Mouse (Mus musculus) gastrocnemius, adult 2 months (tissue): ENCODE data around the gene Tufm. TPM values are rescaled to one million over a fixed set of nuclear protein-coding genes. Genes with fewer than 3 reads are reported as not detected.

ENCODE experiments used
- DNase-seq: peaks from one replicate; pipeline ENCODE4 v3.0.0; 2022
- H3K27ac ChIP-seq: fragments of 200-600 bp; 2 replicates; pipeline ENCODE4 v1.8.1; 2022; ENCODE audit warnings: mild to moderate bottlenecking
- H3K4me3 ChIP-seq: fragments of 200-600 bp; 2 replicates; pipeline ENCODE4 v1.8.1; 2022; ENCODE audit warnings: mild to moderate bottlenecking, moderate library complexity
- CTCF ChIP-seq: fragments of 200-600 bp; IDR thresholded peaks from 2 replicates; pipeline ENCODE4 v1.8.1; 2022; ENCODE audit warnings: antibody characterized with exemption, mild to moderate bottlenecking, moderate library complexity
- intact Hi-C: fragments of 180-260 bp; cut with DNase I; formaldehyde crosslinking; loops from one replicate; pipeline ENCODE4 v1.15.1; 2025
- total RNA-seq, 2 experiments: library from RNA; stranded (reverse); gene quantifications; 2 replicates each; pipeline ENCODE4 v1.2.3; 2021

Gene Tufm
- total RNA-seq, 2 experiments from 2014 or later = 111 to 141 TPM

- Histone ChIP-seq H3K4me3 (peak overlapping the region; percentile 86), H3K27ac (peak overlapping the region; percentile 99)
- intact Hi-C loops = no loop called here
- TF ChIP-seq CTCF = no peak
- DNase-seq = peak; percentile 40
Measured at GRCm38 (mm10) chr7:126456382-126457266, 30.5 kb upstream of the Tufm start.

- intact Hi-C loops = no loop called here
- TF ChIP-seq CTCF = no peak
- no peak for DNase-seq
- Histone ChIP-seq H3K27ac (peak overlapping the region; percentile 99), H3K4me3 (peak overlapping the region; percentile 86)
Measured at GRCm38 (mm10) chr7:126458225-126458624, 28.9 kb upstream of the Tufm start.

GRCm38 (mm10) chr7:126458844-126459618, 28.1 kb upstream of the Tufm start:
- TF ChIP-seq CTCF = peak; percentile 2; the same call in 1 of the 2 replicates
- peak overlapping the region; percentile 99 for H3K27ac ChIP-seq
- DNase-seq = peak; percentile 88
- H3K4me3 ChIP-seq = peak overlapping the region; percentile 86
- intact Hi-C loops = no loop called here

GRCm38 (mm10) chr7:126460623-126461399, 26.4 kb upstream of the Tufm start:
- intact Hi-C loops = loop anchor here (10.0 kb wide), 1 partner anchor 334 kb away; the partner anchor contains the start of genes Fam57b and Ppp4c
- no peak for TF ChIP-seq CTCF
- Histone ChIP-seq H3K27ac (peak overlapping the region; percentile 99), H3K4me3 (peak overlapping the region; percentile 86)
- DNase-seq = peak; percentile 67

GRCm38 (mm10) chr7:126461626-126462025, 25.5 kb upstream of the Tufm start:
- TF ChIP-seq CTCF = no peak
- peak; percentile 72 for DNase-seq
- peak overlapping the region; percentile 86 for H3K4me3 ChIP-seq
- intact Hi-C loops = loop anchor here (10.0 kb wide), 1 partner anchor 333 kb away; the partner anchor contains the start of genes Fam57b and Ppp4c
- H3K27ac ChIP-seq = peak overlapping the region; percentile 99

- TF ChIP-seq CTCF = no peak
- peak; percentile 94 for DNase-seq
- peak within 1 kb of the TSS; percentile 99 for H3K27ac ChIP-seq
- peak within 1 kb of the TSS; percentile 86 for H3K4me3 ChIP-seq
- intact Hi-C loops = loop anchor here (10.0 kb wide), 1 partner anchor 332 kb away; the partner anchor contains the start of genes Fam57b and Ppp4c
Measured at GRCm38 (mm10) chr7:126463004-126463403, 24.2 kb upstream of the Tufm start, which contains the start of gene Atp2a1. Gene Atp2a1, minus strand, starts transcription at chr7:126463108.

- no peak for TF ChIP-seq CTCF
- H3K4me3 ChIP-seq = peak overlapping the region; percentile 86
- intact Hi-C loops = loop anchor here (10.0 kb wide), 1 partner anchor 331 kb away; the partner anchor contains the start of genes Fam57b and Ppp4c
- DNase-seq = peak; percentile 73
- peak overlapping the region; percentile 99 for H3K27ac ChIP-seq
Measured at GRCm38 (mm10) chr7:126463547-126463946, 23.6 kb upstream of the Tufm start.

- peak overlapping the region; percentile 99 for H3K27ac ChIP-seq
- no peak for TF ChIP-seq CTCF
- peak overlapping the region; percentile 86 for H3K4me3 ChIP-seq
- DNase-seq = peak; percentile 92
- intact Hi-C loops = loop anchor here (10.0 kb wide), 1 partner anchor 331 kb away; the partner anchor contains the start of genes Fam57b and Ppp4c
Measured at GRCm38 (mm10) chr7:126464121-126464520, 23.0 kb upstream of the Tufm start.

GRCm38 (mm10) chr7:126464836-126465235, 22.3 kb upstream of the Tufm start:
- intact Hi-C loops = loop anchor here (10.0 kb wide), 1 partner anchor 330 kb away; the partner anchor contains the start of genes Fam57b and Ppp4c
- Histone ChIP-seq H3K4me3 (peak overlapping the region; percentile 86), H3K27ac (peak overlapping the region; percentile 99)
- TF ChIP-seq CTCF = no peak
- peak; percentile 90 for DNase-seq

- H3K27ac ChIP-seq = peak overlapping the region; percentile 99
- peak overlapping the region; percentile 86 for H3K4me3 ChIP-seq
- no peak for TF ChIP-seq CTCF
- peak; percentile 86 for DNase-seq
- intact Hi-C loops = loop anchor here (10.0 kb wide), 1 partner anchor 329 kb away; the partner anchor contains the start of genes Fam57b and Ppp4c
Measured at GRCm38 (mm10) chr7:126465246-126466030, 21.7 kb upstream of the Tufm start.

- H3K27ac ChIP-seq = peak overlapping the region; percentile 99
- no peak for DNase-seq
- peak overlapping the region; percentile 53 for H3K4me3 ChIP-seq
- intact Hi-C loops = loop anchor here (10.0 kb wide), 1 partner anchor 329 kb away; the partner anchor contains the start of genes Fam57b and Ppp4c
- TF ChIP-seq CTCF = no peak
Measured at GRCm38 (mm10) chr7:126466116-126466515, 21.0 kb upstream of the Tufm start.
